Mouse (Mus musculus) kidney, embryonic 15.5 days (tissue): ENCODE results near the gene AY074887. TPM values are rescaled to one million over a fixed set of nuclear protein-coding genes. Genes with fewer than 3 reads are reported as not detected.

ENCODE experiments used
- ATAC-seq: fragments of 200-750 bp; cut with Nextera tagmentation; replicated peaks from 2 replicates; pipeline ENCODE4 v1.8.0; 2017; ENCODE audit warnings: moderate TSS enrichment; ENCODE audit not compliant: low FRiP score
- H3K27ac ChIP-seq: fragments of 300-500 bp; sonication (generic); 2 replicates; pipeline ENCODE4 v1.5.1; 2015; ENCODE audit warnings: mild to moderate bottlenecking, inconsistent platforms
- H3K27me3 ChIP-seq: fragments of 300-500 bp; sonication (generic); 2 replicates; pipeline ENCODE4 v1.6.1; 2015; ENCODE audit warnings: inconsistent platforms
- H3K36me3 ChIP-seq: fragments of 300-500 bp; sonication (generic); 2 replicates; pipeline ENCODE4 v1.6.1; 2015; ENCODE audit warnings: inconsistent platforms
- H3K4me1 ChIP-seq: fragments of 300-500 bp; sonication (generic); 2 replicates; pipeline ENCODE4 v1.6.1; 2015; ENCODE audit warnings: inconsistent platforms
- H3K4me2 ChIP-seq: fragments of 300-500 bp; sonication (generic); 2 replicates; pipeline ENCODE4 v1.6.1; 2015; ENCODE audit warnings: moderate library complexity, mild to moderate bottlenecking, inconsistent platforms
- H3K4me3 ChIP-seq: fragments of 300-500 bp; sonication (generic); replicated peaks from 2 replicates; pipeline ENCODE4 v1.5.1; 2015; ENCODE audit warnings: mild to moderate bottlenecking, inconsistent platforms
- H3K9ac ChIP-seq: fragments of 300-500 bp; sonication (generic); 2 replicates; pipeline ENCODE4 v1.6.1; 2015; ENCODE audit warnings: mild to moderate bottlenecking, inconsistent platforms
- H3K9me3 ChIP-seq: fragments of 300-500 bp; sonication (generic); replicated peaks from 2 replicates; pipeline ENCODE4 v1.6.1; 2016; ENCODE audit warnings: inconsistent platforms
- WGBS: fragments of 180-500 bp; shearing (Covaris S2); methylation state at CpG from one replicate; pipeline ENCODE4 v1.1.7; 2015; ENCODE audit warnings: mixed read lengths; 5-methylcytosine and 5-hydroxymethylcytosine counted together
- polyA plus RNA-seq: library from polyadenylated mRNA; unstranded; fragments of >200 nt; fragmentation: Nextera tagmentation; extraction: Ambion mirVana; gene quantifications from 2 replicates; pipeline ENCODE4 v1.2.1, GENCODE M21; 2015

Gene AY074887
- polyA plus RNA-seq, 1 experiment from 2014 or later, result 1.4 TPM

DNA sequence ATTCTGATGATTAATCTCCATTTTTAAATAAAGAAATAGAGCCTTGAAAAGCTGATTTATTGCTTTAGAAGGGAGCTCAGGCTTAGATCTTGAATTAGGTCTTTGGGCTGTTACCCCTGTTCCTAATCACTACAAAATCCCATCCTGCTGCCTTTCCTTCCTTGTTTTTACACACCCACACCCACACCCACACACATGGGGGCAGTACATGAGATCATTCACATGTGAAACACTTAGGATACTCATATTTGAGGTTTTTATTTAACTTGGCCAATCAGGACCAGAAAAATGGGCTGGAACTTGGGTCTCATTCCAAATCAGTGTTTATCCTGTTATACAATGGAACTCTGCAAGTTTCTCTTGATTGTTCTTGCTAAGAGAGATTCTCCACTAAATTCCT, 1.3 kb downstream of the AY074887 start:
- Histone ChIP-seq H3K36me3 (peaks cover 22% of the 10 kb centered on the region), H3K9me3 (no peaks in the 10 kb centered on the region), H3K4me1 (peaks cover 13% of the 10 kb centered on the region), H3K4me2 (no peak overlapping the region), H3K27ac (no peak overlapping the region), H3K27me3 (no peaks in the 10 kb centered on the region), H3K4me3 (no peak overlapping the region), H3K9ac (no peak overlapping the region)
- ATAC-seq, result no peak

- WGBS, result 72% methylated on average over 16 of the region's 16 CpGs
- peaks cover under 1% of the 10 kb centered on the region; the same call in 1 of the 2 replicates for H3K4me1 ChIP-seq
These were observed 4.5 kb downstream of the AY074887 start for GRCm38 (mm10) chr9:54946256-54946655.

DNA sequence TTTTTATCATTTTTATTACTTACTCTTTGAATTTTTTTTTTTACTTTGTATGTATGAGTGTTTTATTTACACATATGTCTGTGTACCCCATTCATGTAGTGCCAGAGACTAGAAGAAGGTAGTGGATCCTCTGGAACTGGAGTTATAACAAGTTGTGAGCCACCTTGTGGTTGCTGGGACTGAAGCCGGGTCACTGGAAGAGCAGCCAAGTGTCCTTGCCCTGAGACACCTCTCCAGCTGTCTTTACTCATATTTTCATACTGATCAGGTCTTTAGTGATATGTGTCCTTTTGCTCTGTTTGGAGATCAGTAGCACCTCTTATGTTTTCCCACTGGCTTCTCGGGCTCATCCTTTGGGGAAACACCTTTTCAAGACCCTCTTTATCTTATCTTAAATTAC, 6.3 kb downstream of the AY074887 start:
- no peak overlapping the region for H3K4me2 ChIP-seq
- no peaks in the 10 kb centered on the region for H3K9me3 ChIP-seq
- H3K4me3 ChIP-seq, result no peak overlapping the region
- no peak overlapping the region for H3K27ac ChIP-seq
- H3K9ac ChIP-seq, result no peak overlapping the region
- no peak for ATAC-seq
- no peaks in the 10 kb centered on the region for H3K4me1 ChIP-seq
- H3K36me3 ChIP-seq, result no peaks in the 10 kb centered on the region
- no peaks in the 10 kb centered on the region for H3K27me3 ChIP-seq
- WGBS, result 70% methylated on average over 2 of the region's 2 CpGs

More at GRCm38 (mm10) chr9:54946256-54946655, 4.5 kb downstream of the AY074887 start:
- Histone ChIP-seq H3K4me3 (no peak overlapping the region), H3K36me3 (no peaks in the 10 kb centered on the region), H3K27ac (no peak overlapping the region), H3K9ac (no peak overlapping the region), H3K9me3 (no peaks in the 10 kb centered on the region), H3K4me2 (no peak overlapping the region), H3K27me3 (no peaks in the 10 kb centered on the region)
- ATAC-seq, result no peak

- Histone ChIP-seq H3K9me3 (no peaks in the 10 kb centered on the region), H3K27me3 (no peaks in the 10 kb centered on the region), H3K27ac (no peak overlapping the region), H3K4me3 (no peak overlapping the region), H3K4me1 (no peaks in the 10 kb centered on the region), H3K36me3 (no peaks in the 10 kb centered on the region), H3K9ac (no peak overlapping the region), H3K4me2 (no peak overlapping the region)
- no peak for ATAC-seq
- WGBS, result 92% methylated on average over 4 of the region's 4 CpGs
These were observed 8.7 kb downstream of the AY074887 start for GRCm38 (mm10) chr9:54942071-54942470.

DNA sequence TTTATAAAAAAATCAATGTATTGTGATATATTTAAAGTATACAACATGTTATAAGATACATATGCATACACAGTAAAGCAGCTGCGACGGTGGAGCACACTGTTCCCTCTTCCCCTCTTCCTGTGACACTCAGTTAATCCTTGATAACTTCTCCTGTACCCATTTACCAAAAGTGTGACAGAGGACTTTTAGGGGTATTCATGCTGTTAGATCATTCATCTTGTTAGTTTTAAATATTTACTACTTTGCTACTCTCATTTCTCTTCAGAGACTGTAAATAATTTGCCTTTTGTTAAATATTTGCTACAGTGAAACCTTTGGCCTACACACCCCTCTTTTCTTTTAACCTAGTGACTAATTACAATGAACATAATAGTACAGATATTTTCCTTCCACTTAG, 18.4 kb downstream of the AY074887 start:
- WGBS, result 68% methylated on average over 2 of the region's 2 CpGs
- Histone ChIP-seq H3K27ac (no peak overlapping the region), H3K4me3 (no peak overlapping the region), H3K9ac (no peak overlapping the region), H3K36me3 (no peaks in the 10 kb centered on the region), H3K27me3 (no peaks in the 10 kb centered on the region), H3K4me1 (no peaks in the 10 kb centered on the region), H3K4me2 (no peak overlapping the region), H3K9me3 (no peaks in the 10 kb centered on the region)
- ATAC-seq, result peak; percentile 60; the same call in 1 of the 2 replicates

DNA sequence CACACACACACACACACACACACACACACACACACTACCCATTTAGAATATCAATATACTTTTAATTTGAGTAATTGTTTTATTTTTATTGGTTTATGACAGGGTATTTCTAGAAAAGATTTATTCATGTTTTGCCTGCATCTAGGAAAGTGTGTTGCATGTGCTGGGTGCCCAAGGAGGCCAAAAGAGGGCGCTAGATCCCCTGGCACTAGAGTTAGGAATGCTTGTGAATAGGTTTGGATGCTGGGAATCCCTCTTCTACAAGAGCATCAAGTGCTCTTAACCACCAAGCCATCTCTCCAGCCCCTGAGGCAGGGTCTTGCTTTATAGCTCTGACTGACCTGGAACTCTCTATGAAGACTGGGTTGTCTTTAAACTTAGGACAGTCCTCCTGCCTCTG, 19.0 kb downstream of the AY074887 start:
- Histone ChIP-seq H3K4me2 (no peak overlapping the region), H3K27ac (no peak overlapping the region), H3K4me3 (no peak overlapping the region), H3K9me3 (no peaks in the 10 kb centered on the region), H3K36me3 (no peaks in the 10 kb centered on the region), H3K27me3 (no peaks in the 10 kb centered on the region), H3K4me1 (no peaks in the 10 kb centered on the region), H3K9ac (no peak overlapping the region)
- 9% methylated on average over 1 of the region's 1 CpGs for WGBS
- no peak for ATAC-seq

GRCm38 (mm10) chr9:54930741-54931140, 20.1 kb downstream of the AY074887 start:
- Histone ChIP-seq H3K4me1 (no peaks in the 10 kb centered on the region), H3K9me3 (no peaks in the 10 kb centered on the region), H3K36me3 (no peaks in the 10 kb centered on the region), H3K27ac (no peak overlapping the region), H3K9ac (no peak overlapping the region), H3K4me2 (no peak overlapping the region), H3K27me3 (no peaks in the 10 kb centered on the region), H3K4me3 (no peak overlapping the region)
- WGBS, result 97% methylated on average over 1 of the region's 1 CpGs
- ATAC-seq, result no peak

DNA sequence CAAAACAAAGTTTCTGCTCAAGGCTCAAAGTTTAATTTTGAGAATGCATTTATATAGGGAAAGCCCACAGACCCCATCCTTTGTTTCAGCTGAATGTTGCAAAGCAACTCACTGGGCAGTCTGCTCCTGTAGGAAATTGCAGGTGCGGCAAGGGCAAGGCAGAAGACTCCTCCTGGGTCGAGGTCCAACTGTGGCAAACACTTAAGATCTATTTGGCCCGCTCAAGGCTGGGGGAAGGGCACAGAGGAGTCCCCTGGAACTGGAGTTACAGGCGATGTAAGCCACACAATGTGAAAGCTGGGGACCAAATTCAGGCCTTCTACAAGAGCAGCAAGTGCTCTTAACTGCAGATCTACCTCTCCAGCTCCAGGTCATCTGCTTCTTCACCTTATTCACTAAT, 30.9 kb downstream of the AY074887 start:
- Histone ChIP-seq H3K9ac (no peak overlapping the region), H3K4me3 (no peak overlapping the region), H3K4me1 (peaks cover 9% of the 10 kb centered on the region; the same call in 1 of the 2 replicates), H3K36me3 (peaks cover 9% of the 10 kb centered on the region), H3K27ac (no peak overlapping the region), H3K9me3 (no peaks in the 10 kb centered on the region), H3K27me3 (no peaks in the 10 kb centered on the region), H3K4me2 (no peak overlapping the region)
- 56% methylated on average over 4 of the region's 4 CpGs for WGBS
- ATAC-seq, result no peak

DNA sequence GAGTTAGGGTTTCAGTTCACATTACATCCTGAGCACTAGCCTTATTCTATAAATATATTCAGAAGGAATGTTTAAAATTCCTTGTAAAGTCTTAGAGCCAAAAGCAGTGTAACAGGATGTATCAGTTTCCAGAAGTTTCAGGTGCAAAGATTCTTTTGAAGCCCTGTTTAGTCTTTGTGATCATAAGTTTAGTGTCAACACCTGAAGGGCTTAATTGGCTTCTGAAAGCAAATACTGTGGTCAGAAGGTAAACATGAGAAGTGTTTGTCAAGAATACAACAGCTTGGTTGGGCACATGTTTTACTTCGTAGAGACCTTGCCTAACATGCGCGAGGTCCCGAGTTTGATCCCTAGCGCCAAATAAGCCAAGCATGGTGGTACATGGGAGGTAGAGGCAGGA, 32.0 kb downstream of the AY074887 start:
- H3K27me3 ChIP-seq, result no peaks in the 10 kb centered on the region
- H3K4me3 ChIP-seq, result no peak overlapping the region
- ATAC-seq, result no peak
- H3K4me2 ChIP-seq, result no peak overlapping the region
- peaks cover 9% of the 10 kb centered on the region for H3K36me3 ChIP-seq
- WGBS, result 94% methylated on average over 5 of the region's 5 CpGs
- H3K9ac ChIP-seq, result no peak overlapping the region
- no peaks in the 10 kb centered on the region for H3K9me3 ChIP-seq
- H3K4me1 ChIP-seq, result peaks cover 9% of the 10 kb centered on the region; the same call in 1 of the 2 replicates
- H3K27ac ChIP-seq, result no peak overlapping the region

- peak overlapping the region; percentile 91 for H3K4me2 ChIP-seq
- peaks cover 9% of the 10 kb centered on the region for H3K36me3 ChIP-seq
- WGBS, result 62% methylated on average over 2 of the region's 2 CpGs
- no peaks in the 10 kb centered on the region for H3K9me3 ChIP-seq
- H3K27ac ChIP-seq, result no peak overlapping the region
- H3K27me3 ChIP-seq, result no peaks in the 10 kb centered on the region
- no peak overlapping the region for H3K9ac ChIP-seq
- ATAC-seq, result no peak
- peaks cover 9% of the 10 kb centered on the region; the same call in 1 of the 2 replicates for H3K4me1 ChIP-seq
- H3K4me3 ChIP-seq, result peak overlapping the region; percentile 72; the same call in 1 of the 2 replicates
These were observed 32.6 kb downstream of the AY074887 start for GRCm38 (mm10) chr9:54918191-54918590.

DNA sequence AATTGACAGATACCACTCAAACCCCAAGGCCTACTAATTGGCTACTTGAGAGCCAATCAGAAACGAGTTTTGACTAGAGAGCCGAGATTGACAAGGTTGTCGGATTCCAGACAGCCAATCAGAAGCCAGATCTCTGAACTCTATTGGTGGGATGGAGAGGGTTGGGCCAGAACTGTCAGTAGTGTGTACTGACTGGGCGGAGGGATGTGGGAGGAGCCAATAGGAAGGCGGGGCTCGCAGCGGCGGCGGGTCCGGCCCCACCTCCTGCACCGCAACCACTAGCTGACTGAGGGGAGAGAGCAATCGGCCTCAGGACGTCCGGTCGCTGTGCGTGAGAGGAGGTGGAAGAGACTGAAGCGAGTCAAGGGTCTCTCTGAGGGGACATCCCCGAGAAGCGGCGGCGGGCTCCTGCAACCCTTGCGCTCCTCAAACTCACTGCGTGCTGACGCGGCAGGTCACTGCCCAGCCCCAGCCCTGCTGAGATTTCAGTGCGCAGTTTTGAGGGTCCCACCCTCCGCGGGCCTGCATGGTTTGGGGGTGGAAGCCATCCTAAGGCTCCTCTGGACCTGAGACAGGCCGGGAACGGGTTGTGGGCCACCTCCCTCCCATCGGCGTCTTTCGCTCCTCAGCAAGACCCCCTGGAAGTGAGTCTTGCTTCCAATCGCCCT, 33.7 kb downstream of the AY074887 start, which contains the start of gene Hykk:
TSS of gene Hykk (plus strand) at position 274 of the 668 bp plus-strand sequence.
- Histone ChIP-seq H3K4me3 (peak within 1 kb of the TSS; percentile 72), H3K4me1 (peaks cover 9% of the 10 kb centered on the region; the same call in 1 of the 2 replicates), H3K27ac (peak within 1 kb of the TSS; percentile 72), H3K27me3 (no peaks in the 10 kb centered on the region), H3K9ac (peak within 1 kb of the TSS; percentile 79), H3K36me3 (peaks cover 2% of the 10 kb centered on the region), H3K4me2 (peak within 1 kb of the TSS; percentile 91), H3K9me3 (no peaks in the 10 kb centered on the region)
- WGBS, result under 1% methylated on average over 34 of the region's 34 CpGs
- peak; percentile 98 for ATAC-seq

- peaks cover 9% of the 10 kb centered on the region; the same call in 1 of the 2 replicates for H3K4me1 ChIP-seq
- ATAC-seq, result no peak; the same call in 1 of the 2 replicates
- H3K9ac ChIP-seq, result no peak overlapping the region
- H3K9me3 ChIP-seq, result no peaks in the 10 kb centered on the region
- H3K4me2 ChIP-seq, result peak overlapping the region; percentile 91
- H3K27me3 ChIP-seq, result no peaks in the 10 kb centered on the region
- 71% methylated on average over 8 of the region's 8 CpGs for WGBS
- no peak overlapping the region for H3K27ac ChIP-seq
- peak overlapping the region; percentile 72 for H3K4me3 ChIP-seq
- peaks cover 7% of the 10 kb centered on the region for H3K36me3 ChIP-seq
These were observed 34.4 kb downstream of the AY074887 start for GRCm38 (mm10) chr9:54916401-54916800.
